Mouse (Mus musculus) gonadal fat pad, adult 2 months (tissue): ENCODE data around the gene Tor2a. TPM values are rescaled to one million over a fixed set of nuclear protein-coding genes. Genes with fewer than 3 reads are reported as not detected.

ENCODE experiments used
- polyA plus RNA-seq: library from polyadenylated mRNA; depleted of rRNA; stranded (reverse); fragments of >200 nt; gene quantifications from 2 replicates; pipeline ENCODE4 v1.2.3, GENCODE M21; 2012; rRNA removed

The Tor2a gene
- polyA plus RNA-seq, 1 experiment = 67.5 TPM

Other genes with a start within 250 kb of the Tor2a start
- 23.8 and 31.3 TPM in 2 replicates for gene Fam102a, start 221.9 kb upstream of the Tor2a start, polyA plus RNA-seq
- 138 and 191 TPM in 2 replicates for gene Dpm2, start 186.4 kb upstream of the Tor2a start, polyA plus RNA-seq
- gene Pip5kl1, start 182.4 kb upstream of the Tor2a start, polyA plus RNA-seq = 0.11 and 0.24 TPM in 2 replicates
- not detected in 2 replicates for gene 9430097D07Rik, start 181.6 kb upstream of the Tor2a start, polyA plus RNA-seq
- gene St6galnac4, start 170.1 kb upstream of the Tor2a start, polyA plus RNA-seq = 40.7 and 48.2 TPM in 2 replicates
- gene St6galnac6, start 157.5 kb upstream of the Tor2a start, polyA plus RNA-seq = 44.6 and 46.1 TPM in 2 replicates
- gene Ak1, start 135.5 kb upstream of the Tor2a start, polyA plus RNA-seq = 25.9 and 35.2 TPM in 2 replicates
- 109 TPM in 2 replicates for gene Eng, start 110.6 kb upstream of the Tor2a start, polyA plus RNA-seq
- 109 and 124 TPM in 2 replicates for gene Fpgs, start 53.1 kb upstream of the Tor2a start, polyA plus RNA-seq
- 112 and 115 TPM in 2 replicates for gene Cdk9, start 44.2 kb upstream of the Tor2a start, polyA plus RNA-seq
- gene Sh2d3c, start 36.2 kb upstream of the Tor2a start, polyA plus RNA-seq = 35.5 and 38.0 TPM in 2 replicates
- not detected in 2 replicates for gene 6330409D20Rik, start 16.2 kb upstream of the Tor2a start, polyA plus RNA-seq
- 2.7 and 4.2 TPM in 2 replicates for gene Ttc16, start 18.4 kb downstream of the Tor2a start, polyA plus RNA-seq
- gene Ptrh1, start 18.6 kb downstream of the Tor2a start, polyA plus RNA-seq = 5.0 and 7.6 TPM in 2 replicates
- 0.39 and 0.77 TPM in 2 replicates for gene Cfap157, start 27.2 kb downstream of the Tor2a start, polyA plus RNA-seq
- 8.2 and 13.8 TPM in 2 replicates for gene Stxbp1, start 90.0 kb downstream of the Tor2a start, polyA plus RNA-seq
- gene Fam129b, start 118.9 kb downstream of the Tor2a start, polyA plus RNA-seq = 41.8 and 48.6 TPM in 2 replicates
- gene Rpl12, start 204.3 kb downstream of the Tor2a start, polyA plus RNA-seq = 226 and 300 TPM in 2 replicates
- gene Lrsam1, start 204.4 kb downstream of the Tor2a start, polyA plus RNA-seq = 18.6 and 19.3 TPM in 2 replicates
- 52.5 and 53.7 TPM in 2 replicates for gene Slc2a8, start 224.8 kb downstream of the Tor2a start, polyA plus RNA-seq